Mouse (Mus musculus) thymus, postnatal 36 days (tissue): ENCODE results near the gene Des.

Experiments used
- DNase-seq, 2 experiments: peaks; one replicate each; pipeline ENCODE4 v3.0.0; 2022; ENCODE audit warnings: mixed read lengths in 2 of 2

The Des gene

DNA sequence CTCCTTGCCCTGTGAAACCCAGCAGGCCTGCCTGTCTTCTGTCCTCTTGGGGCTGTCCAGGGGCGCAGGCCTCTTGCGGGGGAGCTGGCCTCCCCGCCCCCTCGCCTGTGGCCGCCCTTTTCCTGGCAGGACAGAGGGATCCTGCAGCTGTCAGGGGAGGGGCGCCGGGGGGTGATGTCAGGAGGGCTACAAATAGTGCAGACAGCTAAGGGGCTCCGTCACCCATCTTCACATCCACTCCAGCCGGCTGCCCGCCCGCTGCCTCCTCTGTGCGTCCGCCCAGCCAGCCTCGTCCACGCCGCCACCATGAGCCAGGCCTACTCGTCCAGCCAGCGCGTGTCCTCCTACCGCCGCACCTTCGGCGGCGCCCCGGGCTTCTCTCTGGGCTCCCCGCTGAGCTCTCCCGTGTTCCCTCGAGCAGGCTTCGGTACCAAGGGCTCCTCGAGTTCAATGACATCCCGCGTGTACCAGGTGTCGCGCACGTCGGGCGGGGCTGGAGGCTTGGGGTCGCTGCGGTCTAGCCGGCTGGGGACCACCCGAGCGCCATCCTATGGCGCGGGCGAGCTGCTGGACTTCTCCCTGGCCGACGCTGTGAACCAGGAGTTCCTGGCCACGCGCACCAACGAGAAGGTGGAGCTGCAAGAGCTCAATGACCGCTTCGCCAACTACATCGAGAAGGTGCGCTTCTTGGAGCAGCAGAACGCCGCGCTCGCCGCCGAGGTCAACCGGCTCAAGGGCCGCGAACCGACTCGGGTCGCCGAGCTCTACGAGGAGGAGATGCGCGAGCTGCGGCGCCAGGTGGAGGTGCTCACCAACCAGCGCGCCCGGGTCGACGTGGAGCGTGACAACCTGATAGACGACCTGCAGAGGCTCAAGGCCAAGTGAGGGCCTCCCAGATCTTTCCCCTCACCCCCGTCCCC is at the start of gene Des:
Des (plus strand) TSS at position 218 of the 920 bp plus-strand sequence.
- no peak for DNase-seq

- no peak for DNase-seq
Observed at GRCm38 (mm10) chr1:75311694-75312093, 48.4 kb upstream of the Des start.

GRCm38 (mm10) chr1:75315011-75315410 is 45.1 kb upstream of the Des start:
- peak in 1 of 2 experiments; percentile 10 for DNase-seq

GRCm38 (mm10) chr1:75315456-75316365 is 44.4 kb upstream of the Des start:
- peak in 1 of 2 experiments; percentile 21 for DNase-seq

GRCm38 (mm10) chr1:75316861-75317240 is 43.3 kb upstream of the Des start:
- DNase-seq: no peak

DNA sequence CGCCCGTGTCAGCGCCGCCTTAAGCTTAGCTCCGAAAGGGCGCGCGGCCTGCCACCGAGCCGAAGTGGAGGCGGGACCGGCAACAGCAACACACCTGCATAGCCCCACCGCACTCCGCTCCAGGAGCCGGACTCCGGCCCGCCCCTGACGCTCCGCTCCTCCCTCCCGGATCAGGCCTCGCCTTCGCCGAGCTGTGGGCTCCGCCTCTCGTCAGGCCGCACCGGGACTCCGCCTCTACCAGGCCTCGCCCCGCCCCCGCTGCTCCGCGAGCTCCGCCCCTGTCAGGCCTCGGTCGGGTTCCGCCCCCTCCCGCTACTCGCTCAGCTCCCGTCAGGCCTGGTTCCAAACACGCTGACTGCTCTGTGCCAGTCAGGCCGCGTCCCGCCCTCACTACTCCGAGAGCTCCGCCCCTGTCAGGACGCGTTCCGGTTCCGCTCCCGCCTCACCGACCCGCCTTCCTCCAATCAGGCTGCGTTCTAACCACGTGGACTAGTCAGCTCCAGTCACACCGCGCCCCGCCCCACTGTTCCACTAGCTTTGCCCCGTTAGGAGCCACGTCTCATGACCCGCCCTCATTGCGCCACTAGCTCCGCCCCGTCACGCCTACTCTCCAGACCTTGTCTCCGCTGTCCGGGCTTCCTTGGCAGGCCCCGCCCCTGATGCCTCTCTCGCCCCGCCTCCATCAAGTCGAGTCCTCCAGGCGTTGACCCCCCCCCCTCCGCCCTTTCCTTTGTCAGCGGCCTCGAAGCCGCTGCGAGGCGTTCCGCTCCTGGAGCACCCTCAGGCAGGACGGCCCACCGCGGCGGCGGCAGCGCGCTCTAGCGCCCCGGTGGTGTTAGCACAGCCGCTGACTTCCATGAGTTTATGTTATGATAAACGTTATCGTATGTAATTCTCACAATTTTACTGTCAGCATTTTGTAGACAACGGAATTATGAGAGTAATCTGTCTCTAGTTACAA is 42.6 kb upstream of the Des start, which contains the start of gene Dnpep:
Dnpep (minus strand) TSS at position 750 of the 961 bp plus-strand sequence.
- DNase-seq: peak; percentile 100

GRCm38 (mm10) chr1:75318301-75318700 is 41.8 kb upstream of the Des start:
- DNase-seq: peak in 1 of 2 experiments; percentile 18

GRCm38 (mm10) chr1:75318736-75319135 is 41.4 kb upstream of the Des start:
- no peak for DNase-seq

DNA sequence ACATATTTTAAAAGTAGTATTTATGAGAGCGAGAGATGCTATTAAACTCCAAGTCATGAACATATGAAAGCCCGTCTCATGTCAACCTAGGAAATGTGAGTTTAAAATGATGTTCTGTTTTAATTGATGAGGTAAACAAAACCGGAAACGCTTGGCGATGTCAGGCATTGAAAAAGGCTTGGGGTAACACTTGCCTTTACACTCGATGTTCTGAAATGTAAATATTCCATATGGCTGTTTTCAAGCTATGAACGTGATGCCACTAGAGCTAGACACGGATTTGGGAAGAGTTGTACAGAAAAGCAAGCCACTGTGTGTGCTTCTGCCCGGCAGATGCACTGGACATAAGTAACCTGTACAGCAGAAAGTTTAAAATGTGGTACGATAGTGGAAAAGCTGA is 41.0 kb upstream of the Des start:
- no peak for DNase-seq

GRCm38 (mm10) chr1:75327461-75327860 is 32.7 kb upstream of the Des start:
- no peak for DNase-seq

GRCm38 (mm10) chr1:75331271-75331670 is 28.9 kb upstream of the Des start:
- no peak for DNase-seq

- DNase-seq: no peak
Observed at GRCm38 (mm10) chr1:75336461-75336860, 23.7 kb upstream of the Des start.

DNA sequence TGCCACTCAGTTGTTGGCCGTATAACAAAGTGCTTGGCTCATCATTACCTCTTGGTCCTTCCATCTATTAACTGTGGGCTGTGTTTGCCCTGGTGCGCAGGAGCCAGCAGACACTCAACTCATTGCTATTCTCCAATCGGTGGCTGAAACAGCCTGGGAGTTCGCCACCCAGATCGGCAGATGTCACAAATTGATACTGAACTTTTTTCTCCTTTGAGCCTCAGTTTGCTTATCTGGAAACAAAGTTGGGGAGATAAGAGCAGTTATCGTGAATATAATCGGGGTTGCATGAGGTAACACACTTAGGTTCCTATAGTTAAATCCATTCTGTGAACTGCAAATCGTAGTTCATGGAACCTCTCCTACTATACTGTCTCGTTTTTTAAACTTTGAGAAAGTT is 23.0 kb upstream of the Des start:
- no peak for DNase-seq

DNA sequence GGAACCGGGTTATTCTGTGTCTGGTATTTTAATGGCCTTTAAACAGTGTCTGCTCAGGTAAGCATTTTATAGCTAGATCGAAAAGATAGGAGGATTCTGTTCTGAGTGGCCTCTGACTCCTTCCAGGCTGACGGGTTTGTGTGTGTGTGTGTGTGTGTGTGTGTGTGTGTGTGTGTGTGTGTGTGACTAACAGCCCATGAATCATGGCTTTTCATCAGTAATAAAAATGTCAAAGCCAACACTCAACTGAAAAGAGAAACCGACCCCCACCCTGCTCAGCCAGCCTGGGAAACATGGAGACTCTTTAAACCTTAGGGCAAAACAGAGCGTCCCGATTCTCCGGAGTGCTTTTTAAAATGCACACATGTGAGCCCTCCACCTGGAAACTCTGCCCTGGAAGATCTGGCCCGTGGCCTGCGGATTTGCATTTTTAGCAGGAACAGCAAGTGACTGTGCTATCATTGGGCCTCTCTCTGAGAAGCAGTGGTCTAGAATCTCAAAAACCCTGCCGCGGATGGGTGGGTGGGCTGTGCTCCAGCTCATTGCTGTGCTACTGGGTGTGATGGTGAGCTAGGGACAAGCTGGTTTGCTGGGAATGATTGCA is 21.9 kb upstream of the Des start:
- DNase-seq: no peak

GRCm38 (mm10) chr1:75339337-75339736 is 20.8 kb upstream of the Des start:
- no peak for DNase-seq

- DNase-seq: no peak
Observed at GRCm38 (mm10) chr1:75340519-75340918, 19.6 kb upstream of the Des start.

DNA sequence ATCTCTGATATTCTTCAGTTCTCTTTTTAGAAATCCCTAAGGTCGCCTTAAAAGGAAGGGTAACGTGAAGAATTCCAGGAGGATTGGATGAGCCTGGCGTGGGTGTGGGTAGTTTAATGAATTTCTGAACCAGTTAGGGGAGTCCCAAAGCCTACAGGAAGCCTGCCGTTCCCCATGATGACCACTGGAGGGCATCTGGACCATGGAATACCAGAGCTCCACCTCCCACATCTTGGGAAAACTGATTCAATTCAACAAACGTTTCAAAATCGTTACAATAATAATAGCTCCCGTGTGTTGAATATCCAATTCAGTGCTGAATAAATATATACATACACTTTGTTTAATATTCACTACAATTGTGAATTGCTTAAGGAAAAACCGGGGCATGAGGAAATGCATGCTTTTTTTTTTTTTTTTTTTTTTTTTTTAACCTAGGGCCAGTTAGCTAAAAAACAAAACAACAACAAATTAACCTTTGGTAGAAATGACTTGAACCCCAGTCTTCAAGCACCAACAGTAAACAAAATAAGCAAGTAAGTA is 17.2 kb upstream of the Des start:
- no peak for DNase-seq

GRCm38 (mm10) chr1:75344291-75345035 is 15.7 kb upstream of the Des start:
- DNase-seq: no peak

DNA sequence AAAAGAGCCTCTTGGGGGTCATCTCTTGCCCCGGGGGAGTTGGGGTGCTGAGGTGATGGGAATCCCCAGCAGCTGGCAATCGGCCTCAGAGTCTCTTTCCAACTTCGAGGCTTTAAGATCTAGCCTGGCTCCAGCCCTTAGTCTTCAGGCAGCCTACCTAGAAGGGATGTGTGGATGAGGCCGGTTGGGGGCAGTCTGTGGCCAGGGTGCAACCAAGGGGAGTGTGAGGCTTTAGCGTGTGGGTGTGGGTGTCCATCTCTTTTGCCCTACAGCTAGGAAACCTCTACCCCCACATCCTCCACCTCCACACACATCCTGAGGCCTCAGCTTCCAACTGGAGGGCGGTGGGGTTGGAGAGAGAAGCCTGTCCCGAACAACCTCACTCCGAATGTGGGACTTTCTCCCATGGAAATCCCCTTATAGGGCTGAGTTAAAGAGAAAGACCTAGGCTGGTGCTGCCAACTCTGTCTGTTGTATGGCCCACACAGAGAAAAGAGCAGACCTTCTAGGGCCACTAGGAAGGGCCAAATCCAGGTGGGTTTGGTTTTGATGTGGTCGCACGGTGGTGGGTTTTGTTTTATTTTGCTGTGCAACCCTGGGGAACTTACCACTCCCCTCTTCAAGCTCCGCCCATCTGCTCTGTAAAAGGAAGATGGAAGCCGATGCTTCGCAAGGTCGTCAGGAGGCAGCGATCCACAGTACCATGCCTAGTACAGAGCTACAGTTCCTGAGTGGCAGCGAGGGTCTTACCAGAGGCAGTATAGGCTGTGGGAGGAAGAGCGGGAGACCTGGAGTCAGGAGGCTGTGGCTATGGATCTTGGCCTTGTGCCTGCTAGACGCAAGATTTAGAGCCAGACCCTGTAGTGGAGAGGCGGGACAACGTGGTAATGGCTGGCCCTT is 14.8 kb upstream of the Des start:
- no peak for DNase-seq

DNA sequence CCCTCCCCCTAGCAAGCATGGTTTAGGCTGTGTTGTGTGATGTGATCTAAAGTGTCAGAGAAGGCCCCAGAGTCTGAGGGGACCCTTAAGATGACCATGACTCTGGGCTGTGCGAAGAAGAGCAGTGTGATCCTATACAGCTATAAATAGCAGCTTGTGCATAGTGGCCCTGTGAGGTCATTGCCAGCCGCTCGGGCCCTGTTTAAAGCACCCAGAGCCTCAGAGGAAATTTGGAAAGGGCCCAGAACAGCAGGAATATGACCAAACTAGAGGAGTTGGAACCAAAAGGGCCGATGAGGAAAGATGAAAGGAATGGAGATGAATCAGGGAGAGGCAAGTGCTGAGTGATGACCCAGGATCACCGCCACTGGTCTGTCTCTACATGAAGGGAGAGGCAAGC is 12.8 kb upstream of the Des start:
- no peak for DNase-seq
